Mouse (Mus musculus) midbrain, embryonic 11.5 days (tissue): ENCODE results near the gene Gm21915. TPM values are rescaled to one million over a fixed set of nuclear protein-coding genes. Genes with fewer than 3 reads are reported as not detected.

Experiments used
- polyA plus RNA-seq: library from polyadenylated mRNA; unstranded; fragments of >200 nt; fragmentation: Nextera tagmentation; extraction: Ambion mirVana; gene quantifications from 2 replicates; pipeline ENCODE4 v1.2.1, GENCODE M21; 2014

The Gm21915 gene
- polyA plus RNA-seq, 1 experiment from 2014 or later, result not detected

Other genes with a start within 250 kb of the Gm21915 start
- 2.3 and 2.5 TPM in 2 replicates for gene Gramd1b, start 139.2 kb upstream of the Gm21915 start, polyA plus RNA-seq
- gene Clmp, start 15.3 kb downstream of the Gm21915 start, polyA plus RNA-seq, result 26.2 and 29.7 TPM in 2 replicates
- gene Hspa8, start 130.4 kb downstream of the Gm21915 start, polyA plus RNA-seq, result 3,704 and 3,886 TPM in 2 replicates
- 0.22 and 0.50 TPM in 2 replicates for gene Bsx, start 203.5 kb downstream of the Gm21915 start, polyA plus RNA-seq